Mouse (Mus musculus): ENCODE data around the gene Plekho1.

- TF ChIP-seq CEBPB (IDR thresholded peaks at IDR 0.05; ENCODE audit: low read depth) = no peak
- no peak for TF ChIP-seq MAX (IDR thresholded peaks at IDR 0.05)
Measured at GRCm38 (mm10) chr3:95972251-95972872, 23.4 kb downstream of the Plekho1 start.

All from C2C12 (cell line).